18 mouse cellular contexts compared by ENCODE assay signal in genomic region chr17:35231022-35231421, GRCm38 (mm10). TPM values are rescaled to one million over a fixed set of nuclear protein-coding genes. Genes with fewer than 3 reads are reported as not detected.
DNase-seq lines count a peak whose midpoint lies in the region; ATAC-seq lines count a peak whose summit lies in the region.
"Had no signal": no experiment of that assay in that cellular context is flagged by ENCODE, and none has a peak within 500 bp of the region (broad histone marks: within the 10 kb centered on the region; RNA-seq: fewer than 3 reads in every experiment).

No protein-coding gene starts in this region.

- no peak overlapping the region for H3K4me3 ChIP-seq in hindbrain, embryonic 13.5 days
- no peak overlapping the region for H3K4me3 ChIP-seq in hindbrain, embryonic 12.5 days
- no peak overlapping the region for H3K4me3 ChIP-seq in intestine, embryonic 15.5 days (replicated peaks)
- H3K4me3 ChIP-seq: midbrain, embryonic 13.5 days; neural tube, embryonic 12.5 days had no signal

- peaks cover 51% of the 10 kb centered on the region for H3K36me3 ChIP-seq in hindbrain, embryonic 13.5 days
- peaks cover 43% of the 10 kb centered on the region for H3K36me3 ChIP-seq in hindbrain, embryonic 12.5 days
- H3K36me3 ChIP-seq in intestine, embryonic 15.5 days = peaks cover 19% of the 10 kb centered on the region

- H3K9me3 ChIP-seq in hindbrain, embryonic 13.5 days = no peaks in the 10 kb centered on the region
- H3K9me3 ChIP-seq in hindbrain, embryonic 12.5 days (replicated peaks) = no peaks in the 10 kb centered on the region
- no peaks in the 10 kb centered on the region for H3K9me3 ChIP-seq in intestine, embryonic 15.5 days
- H3K9me3 ChIP-seq: midbrain, embryonic 13.5 days; neural tube, embryonic 12.5 days had no signal

- peak overlapping the region; percentile 59; the same call in 1 of the 2 replicates for H3K9ac ChIP-seq in hindbrain, embryonic 13.5 days
- H3K9ac ChIP-seq in hindbrain, embryonic 12.5 days = no peak overlapping the region
- no peak overlapping the region for H3K9ac ChIP-seq in intestine, embryonic 15.5 days
- H3K9ac ChIP-seq: neural tube, embryonic 12.5 days had no signal

- no peak overlapping the region for H3K4me2 ChIP-seq in hindbrain, embryonic 13.5 days
- no peak overlapping the region for H3K4me2 ChIP-seq in hindbrain, embryonic 12.5 days (replicated peaks)
- no peak overlapping the region for H3K4me2 ChIP-seq in intestine, embryonic 15.5 days (replicated peaks)

- no peak overlapping the region for H3K27ac ChIP-seq in hindbrain, embryonic 13.5 days
- H3K27ac ChIP-seq in hindbrain, embryonic 12.5 days = no peak overlapping the region
- no peak overlapping the region for H3K27ac ChIP-seq in intestine, embryonic 15.5 days
- H3K27ac ChIP-seq: midbrain, embryonic 13.5 days; neural tube, embryonic 12.5 days had no signal

- H3K4me1 ChIP-seq in hindbrain, embryonic 13.5 days (replicated peaks) = peaks cover 40% of the 10 kb centered on the region
- peaks cover 28% of the 10 kb centered on the region for H3K4me1 ChIP-seq in hindbrain, embryonic 12.5 days
- H3K4me1 ChIP-seq in intestine, embryonic 15.5 days (replicated peaks) = peaks cover 27% of the 10 kb centered on the region

- peak; percentile 16 for DNase-seq in thymus, postnatal 4 days
- no peak for DNase-seq in thymus, postnatal 10 days (ENCODE audit: low spot score in 2 of 2)
- peak; percentile 91 for DNase-seq in induced T-regulatory cell, adult 2 months (ENCODE audit: low read depth)
- DNase-seq in cerebellum, postnatal 36 days = no peak
- DNase-seq: cerebellum, adult 2 months; heart, postnatal 36 days; kidney, postnatal 14 days; left cerebral cortex, postnatal 4 days; retina, postnatal 1 day had no signal

- no peaks in the 10 kb centered on the region for H3K27me3 ChIP-seq in hindbrain, embryonic 13.5 days
- H3K27me3 ChIP-seq in hindbrain, embryonic 12.5 days = no peaks in the 10 kb centered on the region
- no peaks in the 10 kb centered on the region for H3K27me3 ChIP-seq in intestine, embryonic 15.5 days (replicated peaks)
- H3K27me3 ChIP-seq: midbrain, embryonic 13.5 days; neural tube, embryonic 12.5 days had no signal

- no peak for ATAC-seq in hindbrain, embryonic 13.5 days (ENCODE audit: low FRiP score)
- ATAC-seq in hindbrain, embryonic 12.5 days (ENCODE audit: low FRiP score) = no peak
- ATAC-seq in neutrophil, adult 5-6 weeks (ENCODE audit: extremely low read depth, insufficient number of reproducible peaks, low FRiP score, poor library complexity, severe bottlenecking) = peak; percentile 47
- no peak for ATAC-seq in intestine, embryonic 15.5 days
- ATAC-seq: lung, postnatal 0 days; midbrain, embryonic 13.5 days had no signal

- 94% methylated on average over 10 of the region's 10 CpGs for WGBS in hindbrain, embryonic 13.5 days
- 90% methylated on average over 10 of the region's 10 CpGs for WGBS in hindbrain, embryonic 12.5 days
- 92% methylated on average over 10 of the region's 10 CpGs for WGBS in intestine, embryonic 15.5 days

RNA-seq across cellular contexts. Expression of gene Atp6v1g2, which starts 2.4 kb away (rescaled TPM):
- polyA plus RNA-seq in hindbrain, embryonic 13.5 days (2015; fragmentation: Nextera tagmentation; extraction: Ambion mirVana) = 52.4 and 54.2 TPM in 2 replicates
- 21.1 and 23.0 TPM in 2 replicates for polyA plus RNA-seq in hindbrain, embryonic 12.5 days (2016; fragmentation: Nextera tagmentation; extraction: Ambion mirVana)
- total RNA-seq in neutrophil, adult 5-6 weeks (2017) = 5.0 and 6.5 TPM in 2 replicates
- polyA plus RNA-seq in intestine, embryonic 15.5 days (2015; fragmentation: Nextera tagmentation; extraction: Ambion mirVana) = 4.1 and 4.3 TPM in 2 replicates

RNA-seq across cellular contexts. Expression of gene Nfkbil1, which starts 4.6 kb away (rescaled TPM):
- 8.4 and 10.8 TPM in 2 replicates for polyA plus RNA-seq in hindbrain, embryonic 13.5 days (2015; fragmentation: Nextera tagmentation; extraction: Ambion mirVana)
- polyA plus RNA-seq in hindbrain, embryonic 12.5 days (2016; fragmentation: Nextera tagmentation; extraction: Ambion mirVana) = 12.1 and 12.2 TPM in 2 replicates
- total RNA-seq in neutrophil, adult 5-6 weeks (2017) = 10.8 and 11.3 TPM in 2 replicates
- polyA plus RNA-seq in intestine, embryonic 15.5 days (2015; fragmentation: Nextera tagmentation; extraction: Ambion mirVana) = 9.9 and 11.0 TPM in 2 replicates

RNA-seq across cellular contexts. Expression of gene Gm16181, which starts 10.4 kb away (rescaled TPM):
- 0.57 and 0.83 TPM in 2 replicates for polyA plus RNA-seq in hindbrain, embryonic 13.5 days (2015; fragmentation: Nextera tagmentation; extraction: Ambion mirVana)
- 0.62 TPM in 1 of 2 replicates, not detected in the other for polyA plus RNA-seq in hindbrain, embryonic 12.5 days (2016; fragmentation: Nextera tagmentation; extraction: Ambion mirVana)
- total RNA-seq in neutrophil, adult 5-6 weeks (2017) = 2.1 TPM in 1 of 2 replicates, not detected in the other
- polyA plus RNA-seq in intestine, embryonic 15.5 days (2015; fragmentation: Nextera tagmentation; extraction: Ambion mirVana) = 0.59 and 0.81 TPM in 2 replicates
- total RNA-seq: heart, postnatal 36 days; layer of hippocampus, postnatal 10 days; left cerebral cortex, postnatal 4 days had no signal
- polyA plus RNA-seq: cerebellum, adult 2 months; lung, postnatal 0 days; neural tube, embryonic 12.5 days; small intestine, adult 2 months had no signal

RNA-seq across cellular contexts. Expression of gene Ddx39b, which starts 10.5 kb away (rescaled TPM):
- polyA plus RNA-seq in hindbrain, embryonic 13.5 days (2015; fragmentation: Nextera tagmentation; extraction: Ambion mirVana) = 391 and 410 TPM in 2 replicates
- 480 and 488 TPM in 2 replicates for polyA plus RNA-seq in hindbrain, embryonic 12.5 days (2016; fragmentation: Nextera tagmentation; extraction: Ambion mirVana)
- 156 and 158 TPM in 2 replicates for total RNA-seq in neutrophil, adult 5-6 weeks (2017)
- polyA plus RNA-seq in intestine, embryonic 15.5 days (2015; fragmentation: Nextera tagmentation; extraction: Ambion mirVana) = 382 and 388 TPM in 2 replicates

RNA-seq across cellular contexts. Expression of gene Lta, which starts 25.9 kb away (rescaled TPM):
- polyA plus RNA-seq in hindbrain, embryonic 13.5 days (2015; fragmentation: Nextera tagmentation; extraction: Ambion mirVana) = 0.23 and 0.27 TPM in 2 replicates
- polyA plus RNA-seq in hindbrain, embryonic 12.5 days (2016; fragmentation: Nextera tagmentation; extraction: Ambion mirVana) = not detected in 2 replicates
- 6.6 and 9.9 TPM in 2 replicates for total RNA-seq in neutrophil, adult 5-6 weeks (2017)
- 1.1 TPM in 2 replicates for polyA plus RNA-seq in intestine, embryonic 15.5 days (2015; fragmentation: Nextera tagmentation; extraction: Ambion mirVana)
- polyA plus RNA-seq: neural tube, embryonic 12.5 days had no signal

Comparison
In these comparisons a context has a peak if more than half of its experiments do, and no peak if none do; other contexts are left out.
1. DNase-seq: peak in thymus, postnatal 4 days (single experiment) and induced T-regulatory cell, adult 2 months (single experiment); none in thymus, postnatal 10 days (0 of 2) and cerebellum, postnatal 36 days (0 of 2).